Mouse (Mus musculus) heart, embryonic 14.5 days (tissue): ENCODE measurements around the gene Wdr92. TPM values are rescaled to one million over a fixed set of nuclear protein-coding genes. Genes with fewer than 3 reads are reported as not detected.

Source experiments
- polyA plus RNA-seq: library from polyadenylated mRNA; unstranded; fragments of >200 nt; fragmentation: Nextera tagmentation; extraction: Ambion mirVana; gene quantifications from 2 replicates; pipeline ENCODE4 v1.2.1, GENCODE M21; 2014

Gene Wdr92
- polyA plus RNA-seq, 1 experiment from 2014 or later: 18.0 TPM

Other genes with a start within 250 kb of the Wdr92 start
- gene Fbxo48, start 230.7 kb upstream of the Wdr92 start, polyA plus RNA-seq: 1.1 and 1.3 TPM in 2 replicates
- gene Cnrip1, start 130.5 kb upstream of the Wdr92 start, polyA plus RNA-seq: 11.6 and 12.7 TPM in 2 replicates
- 2.6 and 4.6 TPM in 2 replicates for gene Plek, start 129.7 kb upstream of the Wdr92 start, polyA plus RNA-seq
- 82.3 and 83.2 TPM in 2 replicates for gene Ppp3r1, start 22.8 kb upstream of the Wdr92 start, polyA plus RNA-seq
- gene Pno1, start 29.5 kb downstream of the Wdr92 start, polyA plus RNA-seq: 50.4 and 51.5 TPM in 2 replicates
- 83.6 and 87.9 TPM in 2 replicates for gene C1d, start 75.5 kb downstream of the Wdr92 start, polyA plus RNA-seq